ENCODE assay signal across 19 mouse cellular contexts in genomic region chr3:33858939-33859338, GRCm38 (mm10). TPM values are rescaled to one million over a fixed set of nuclear protein-coding genes. Genes with fewer than 3 reads are reported as not detected.
"Had no signal": no experiment of that assay in that cellular context is flagged by ENCODE, and none has a peak within 500 bp of the region (broad histone marks: within the 10 kb centered on the region; RNA-seq: fewer than 3 reads in every experiment).

No protein-coding gene starts in this region.

- H3K36me3 ChIP-seq: liver, embryonic 15.5 days; lung, embryonic 15.5 days; midbrain, embryonic 13.5 days; midbrain, embryonic 15.5 days; neural tube, embryonic 12.5 days had no signal

- DNase-seq: liver, postnatal 0 days; lung, adult 2 months; lung, postnatal 14 days; lung, postnatal 36 days; right cerebral cortex, postnatal 25 days; right cerebral cortex, postnatal 4 days; spleen, adult 18-20 months; thymus, adult 2 months; thymus, postnatal 25 days; thymus, postnatal 4 days had no signal

- H3K4me1 ChIP-seq: liver, embryonic 15.5 days; lung, embryonic 15.5 days; midbrain, embryonic 13.5 days; midbrain, embryonic 15.5 days; neural tube, embryonic 12.5 days had no signal

- H3K4me3 ChIP-seq: liver, embryonic 15.5 days; lung, embryonic 15.5 days; midbrain, embryonic 13.5 days; midbrain, embryonic 15.5 days; neural tube, embryonic 12.5 days had no signal

- H3K27me3 ChIP-seq: liver, embryonic 15.5 days; lung, embryonic 15.5 days; midbrain, embryonic 13.5 days; midbrain, embryonic 15.5 days; neural tube, embryonic 12.5 days had no signal

- ATAC-seq: liver, postnatal 0 days; lung, postnatal 0 days; midbrain, embryonic 13.5 days; midbrain, embryonic 15.5 days had no signal

- H3K9me3 ChIP-seq: liver, embryonic 15.5 days; lung, embryonic 15.5 days; midbrain, embryonic 13.5 days; midbrain, embryonic 15.5 days; neural tube, embryonic 12.5 days had no signal

RNA-seq across cellular contexts. Expression of gene Ccdc39, which starts 14.8 kb away (rescaled TPM):
- total RNA-seq: megakaryocyte, adult 5-6 weeks; neutrophil, adult 5-6 weeks had no signal
- polyA plus RNA-seq: small intestine, adult 2 months had no signal
